Mouse (Mus musculus) heart, postnatal 0 days (tissue): ENCODE results near the gene Hrh2. TPM values are rescaled to one million over a fixed set of nuclear protein-coding genes. Genes with fewer than 3 reads are reported as not detected.
A peak's percentile ranks its signal among the peaks of the same experiment; 100 is the strongest.

Source experiments
- ATAC-seq: fragments of 200-750 bp; cut with Nextera tagmentation; 2 replicates; pipeline ENCODE4 v1.8.0; 2017; ENCODE audit warnings: low read depth, moderate number of reproducible peaks, moderate library complexity; ENCODE audit not compliant: insufficient read depth
- DNase-seq: peaks from one replicate; pipeline ENCODE4 v3.0.0-alpha.2; 2016; ENCODE audit warnings: low spot score
- H3K27ac ChIP-seq: fragments of 300-500 bp; sonication (generic); 2 replicates; pipeline ENCODE4 v1.5.1; 2014; ENCODE audit warnings: low read depth, mild to moderate bottlenecking
- H3K27me3 ChIP-seq: fragments of 300-500 bp; sonication (generic); 2 replicates; pipeline ENCODE4 v1.6.1; 2014; ENCODE audit warnings: low read length, mixed read lengths; ENCODE audit not compliant: control insufficient read depth, insufficient read depth
- H3K36me3 ChIP-seq: fragments of 300-500 bp; sonication (generic); replicated peaks from 2 replicates; pipeline ENCODE4 v1.6.1; 2014; ENCODE audit warnings: low read length, mixed read lengths; ENCODE audit not compliant: control insufficient read depth, insufficient read depth
- H3K4me1 ChIP-seq: fragments of 300-500 bp; sonication (generic); 2 replicates; pipeline ENCODE4 v1.6.1; 2014; ENCODE audit warnings: antibody characterized with exemption; ENCODE audit not compliant: control insufficient read depth, insufficient read depth
- H3K4me2 ChIP-seq: fragments of 300-500 bp; sonication (generic); 2 replicates; pipeline ENCODE4 v1.6.1; 2014; ENCODE audit warnings: low read depth, mild to moderate bottlenecking, low read length, moderate library complexity
- H3K4me3 ChIP-seq: fragments of 300-500 bp; sonication (generic); 2 replicates; pipeline ENCODE4 v1.5.1; 2014; ENCODE audit warnings: low read depth, low read length
- H3K9ac ChIP-seq: fragments of 300-500 bp; sonication (generic); replicated peaks from 2 replicates; pipeline ENCODE4 v1.6.1; 2014; ENCODE audit warnings: low read depth, low read length, mixed read lengths
- H3K9me3 ChIP-seq: fragments of 300-500 bp; sonication (generic); replicated peaks from 2 replicates; pipeline ENCODE4 v1.6.1; 2016; ENCODE audit warnings: low read length; ENCODE audit not compliant: control insufficient read depth
- CTCF ChIP-seq: IDR thresholded peaks from 2 replicates; pipeline ENCODE4 v1.5.1; 2016; ENCODE audit warnings: antibody characterized with exemption, control low read depth, low read depth
- EP300 ChIP-seq: IDR thresholded peaks from 2 replicates; pipeline ENCODE4 v1.6.1; 2016; ENCODE audit warnings: antibody characterized with exemption, low read depth
- WGBS: fragments of 180-500 bp; shearing (Covaris S2); extraction: QIAGEN DNeasy Blood & Tissue Kit; methylation state at CpG from one replicate; pipeline ENCODE4 v1.1.7; 2014; 5-methylcytosine and 5-hydroxymethylcytosine counted together
- polyA plus RNA-seq: library from polyadenylated mRNA; unstranded; fragments of >200 nt; fragmentation: Nextera tagmentation; extraction: Ambion mirVana; gene quantifications from 2 replicates; pipeline ENCODE4 v1.2.1, GENCODE M21; 2015
- total RNA-seq: library from RNA; depleted of rRNA; stranded (reverse); fragments of >200 nt; gene quantifications from 2 replicates; pipeline ENCODE4 v1.2.3, GENCODE M21; 2014; ENCODE audit warnings: low replicate concordance

Gene Hrh2
- total and polyA plus RNA-seq, 2 experiments from 2014 or later, result 0.07 TPM; not detected in 1

GRCm38 (mm10) chr13:54218341-54218740 is 26.4 kb downstream of the Hrh2 start:
- Histone ChIP-seq H3K9ac (no peak overlapping the region), H3K27me3 (0 out of 2 replicates have a peak, but pooled peaks cover 2% of the 10 kb centered on the region), H3K27ac (no peak overlapping the region), H3K36me3 (no peaks in the 10 kb centered on the region), H3K4me1 (no peaks in the 10 kb centered on the region), H3K4me2 (no peak overlapping the region), H3K9me3 (no peaks in the 10 kb centered on the region), H3K4me3 (no peak overlapping the region)
- TF ChIP-seq EP300 (no peak), CTCF (no peak)
- ATAC-seq (no peak), DNase-seq (no peak)
- 58% methylated on average over 1 of the region's 1 CpGs for WGBS

- no peak overlapping the region for H3K4me3 ChIP-seq
- no peak for ATAC-seq
These were observed 29.8 kb downstream of the Hrh2 start for GRCm38 (mm10) chr13:54221631-54222179.

GRCm38 (mm10) chr13:54222921-54223769 is 31.2 kb downstream of the Hrh2 start:
- Histone ChIP-seq H3K9ac (no peak overlapping the region), H3K4me3 (no peak overlapping the region), H3K4me2 (no peak overlapping the region), H3K36me3 (no peaks in the 10 kb centered on the region), H3K9me3 (no peaks in the 10 kb centered on the region), H3K4me1 (no peaks in the 10 kb centered on the region), H3K27me3 (peaks cover 22% of the 10 kb centered on the region), H3K27ac (no peak overlapping the region)
- DNase-seq (no peak), ATAC-seq (no peak)
- WGBS, result 55% methylated on average over 13 of the region's 13 CpGs
- TF ChIP-seq EP300, result no peak
- no peak for TF ChIP-seq CTCF

More at GRCm38 (mm10) chr13:54221631-54222179, 29.8 kb downstream of the Hrh2 start:
- H3K36me3 ChIP-seq, result no peaks in the 10 kb centered on the region
- no peak overlapping the region for H3K4me2 ChIP-seq
- H3K9me3 ChIP-seq, result no peaks in the 10 kb centered on the region
- DNase-seq, result no peak
- H3K27ac ChIP-seq, result no peak overlapping the region
- no peak overlapping the region for H3K9ac ChIP-seq
- TF ChIP-seq CTCF, result no peak
- TF ChIP-seq EP300, result no peak
- no peaks in the 10 kb centered on the region for H3K4me1 ChIP-seq
- H3K27me3 ChIP-seq, result peaks cover 11% of the 10 kb centered on the region; the same call in 1 of the 2 replicates
- 65% methylated on average over 4 of the region's 4 CpGs for WGBS

- WGBS, result 23% methylated on average over 13 of the region's 13 CpGs
- Histone ChIP-seq H3K27ac (no peak overlapping the region), H3K9ac (no peak overlapping the region), H3K4me3 (no peak overlapping the region), H3K27me3 (peaks cover 22% of the 10 kb centered on the region), H3K36me3 (no peaks in the 10 kb centered on the region), H3K4me2 (no peak overlapping the region), H3K4me1 (no peaks in the 10 kb centered on the region), H3K9me3 (no peaks in the 10 kb centered on the region)
- TF ChIP-seq EP300 (no peak), CTCF (peak; percentile 80)
- ATAC-seq (peak; percentile 72), DNase-seq (peak; percentile 65)
These were observed 36.1 kb downstream of the Hrh2 start for GRCm38 (mm10) chr13:54227916-54228483.

GRCm38 (mm10) chr13:54230081-54230480 is 38.2 kb downstream of the Hrh2 start:
- no peak for DNase-seq
- TF ChIP-seq EP300 (no peak), CTCF (no peak)
- no peak overlapping the region for H3K9ac ChIP-seq
- no peak overlapping the region for H3K4me2 ChIP-seq
- no peak for ATAC-seq
- H3K9me3 ChIP-seq, result no peaks in the 10 kb centered on the region
- H3K27me3 ChIP-seq, result peaks cover 22% of the 10 kb centered on the region
- WGBS, result 85% methylated on average over 6 of the region's 6 CpGs
- no peak overlapping the region for H3K4me3 ChIP-seq
- H3K36me3 ChIP-seq, result no peaks in the 10 kb centered on the region
- no peaks in the 10 kb centered on the region for H3K4me1 ChIP-seq
- H3K27ac ChIP-seq, result no peak overlapping the region
